Mouse (Mus musculus) skeletal muscle tissue, adult 2 months (tissue): ENCODE measurements at regions not wholly inside any gene's neighbourhood (a gene's known extent, or its start where the extent isn't known, plus 50 kb on each side); places are given as distances from the start of the nearest gene placed in this dataset.
A peak's percentile ranks its signal among the peaks of the same experiment; 100 is the strongest.

Source experiments
- DNase-seq: peaks from one replicate; pipeline ENCODE4 v3.0.0-alpha.2; 2012; ENCODE audit warnings: low read depth, low spot score

DNA sequence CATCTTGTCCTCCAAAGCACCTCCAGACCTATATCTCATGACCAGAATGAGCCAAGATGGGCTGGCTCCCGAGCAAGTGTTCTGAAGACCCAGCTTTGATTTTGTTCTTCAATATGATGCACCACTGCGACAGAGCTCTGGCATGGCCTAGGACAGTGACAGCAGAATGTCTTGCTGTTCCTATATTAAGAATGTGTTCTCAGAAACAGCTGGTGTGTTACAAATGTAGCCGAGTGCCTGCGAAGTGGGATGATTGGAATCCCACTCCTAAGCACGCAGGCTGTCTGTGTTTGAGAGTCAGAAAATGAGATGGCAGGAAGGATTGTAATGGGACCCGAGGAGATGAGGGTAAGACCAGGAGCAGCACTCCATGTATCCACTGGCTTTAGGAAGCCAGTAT is 355.1 kb upstream of the Smarca2 start:
- no peak for DNase-seq

DNA sequence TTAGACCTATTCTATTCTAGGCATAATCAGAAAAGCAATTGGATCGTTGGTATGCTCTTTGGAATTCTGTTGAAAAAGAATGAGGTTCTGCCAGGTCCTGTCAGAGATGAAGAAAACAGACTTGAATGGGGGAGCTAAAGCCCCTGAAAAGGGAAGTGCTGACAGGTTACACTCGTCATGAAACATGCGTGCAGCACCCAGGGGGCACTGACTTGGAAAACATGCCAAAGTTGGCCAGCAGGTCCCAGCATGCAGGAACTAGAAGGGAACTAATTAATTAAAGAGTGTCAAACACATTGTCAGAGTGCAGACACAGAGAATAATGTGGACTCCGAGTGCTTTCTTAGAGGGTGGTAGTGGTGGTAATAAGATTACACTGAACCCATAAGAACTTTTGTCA is 346.2 kb upstream of the Smarca2 start:
- no peak for DNase-seq

DNA sequence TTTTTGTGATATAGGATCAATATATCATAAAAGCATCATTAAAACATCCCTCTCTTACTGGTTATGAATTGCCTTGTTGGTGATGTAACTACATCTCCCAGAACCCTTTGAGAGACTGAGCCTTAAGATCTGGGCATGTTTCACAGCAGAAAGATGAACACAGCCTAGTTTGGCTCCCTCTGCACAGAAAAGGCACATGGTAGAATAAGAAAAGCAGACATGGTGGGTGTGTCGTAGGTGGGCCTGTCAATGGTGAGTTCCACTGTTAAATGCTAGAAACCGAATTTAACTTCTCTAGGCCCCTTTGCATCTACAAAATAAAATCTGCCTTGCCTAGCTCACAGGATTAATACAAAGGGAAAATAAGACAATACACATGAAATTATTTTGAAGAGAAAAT is 343.3 kb upstream of the Smarca2 start:
- no peak for DNase-seq

DNA sequence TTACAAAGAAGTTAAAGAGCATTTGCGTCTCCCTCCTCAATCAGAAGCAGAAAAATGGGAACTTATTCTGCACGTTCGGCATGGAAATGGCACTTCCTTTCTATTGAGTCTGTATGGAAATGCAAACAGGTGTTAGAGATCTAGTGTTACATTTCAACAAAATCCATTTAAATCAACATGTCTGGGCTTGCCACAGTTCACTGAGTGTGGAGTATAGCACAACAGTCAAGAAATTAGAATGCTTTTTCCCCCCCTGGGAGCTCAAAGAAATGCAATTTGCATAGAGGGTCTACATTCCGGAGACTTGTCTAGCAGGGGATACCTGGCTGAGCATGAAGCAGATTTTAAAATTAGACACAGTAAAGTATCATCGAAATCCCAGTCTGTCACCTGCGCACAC is 308.5 kb upstream of the Smarca2 start:
- no peak for DNase-seq

DNA sequence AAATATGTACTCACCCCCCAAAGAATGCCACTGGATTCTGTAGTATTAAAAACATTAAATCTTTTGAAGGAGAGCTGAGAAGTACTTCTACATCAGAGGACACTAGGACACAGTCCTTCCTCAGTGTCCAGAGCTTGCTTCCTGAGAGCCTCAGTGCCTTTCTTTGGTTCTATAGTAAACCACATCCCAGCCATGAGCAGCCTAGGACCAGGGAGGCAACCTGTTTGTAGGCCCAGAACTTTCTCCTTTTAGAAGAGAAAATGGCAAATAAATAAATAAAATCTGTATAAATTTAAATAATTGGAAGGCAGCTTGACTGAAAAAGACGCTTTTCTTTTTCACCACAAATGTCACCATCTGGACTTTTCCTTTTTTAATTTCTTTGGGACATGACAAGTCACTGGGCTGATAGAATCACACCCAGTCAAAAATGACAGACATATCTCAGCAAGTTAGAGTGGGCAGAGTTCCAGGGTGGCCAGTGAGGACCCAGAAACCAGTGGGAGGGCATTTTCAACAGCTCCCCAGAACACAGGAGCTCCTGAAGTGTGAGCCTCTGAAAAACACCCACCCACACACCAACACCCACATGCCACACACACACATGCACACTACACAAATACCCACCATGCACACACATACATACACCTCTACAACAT is 296.2 kb upstream of the Smarca2 start:
- no peak for DNase-seq

DNA sequence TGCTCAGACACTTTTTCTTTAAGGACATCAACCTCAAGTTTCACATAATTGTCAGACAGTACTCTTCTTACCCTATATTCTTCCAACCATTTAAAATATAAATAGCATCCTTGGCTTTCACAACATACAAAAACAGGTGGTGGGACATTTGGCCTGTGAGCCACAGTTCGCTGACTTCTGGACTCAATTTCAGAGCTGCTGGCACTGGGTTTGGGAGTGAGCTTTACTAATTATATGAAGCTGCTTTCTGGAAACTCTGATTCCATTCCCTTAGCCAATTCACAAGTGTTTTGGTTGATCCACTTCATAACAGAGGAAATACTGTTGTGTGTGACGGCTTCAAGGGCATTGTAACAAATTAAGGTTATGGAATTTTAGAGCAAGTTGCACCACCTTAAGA is 285.9 kb upstream of the Smarca2 start:
- no peak for DNase-seq

DNA sequence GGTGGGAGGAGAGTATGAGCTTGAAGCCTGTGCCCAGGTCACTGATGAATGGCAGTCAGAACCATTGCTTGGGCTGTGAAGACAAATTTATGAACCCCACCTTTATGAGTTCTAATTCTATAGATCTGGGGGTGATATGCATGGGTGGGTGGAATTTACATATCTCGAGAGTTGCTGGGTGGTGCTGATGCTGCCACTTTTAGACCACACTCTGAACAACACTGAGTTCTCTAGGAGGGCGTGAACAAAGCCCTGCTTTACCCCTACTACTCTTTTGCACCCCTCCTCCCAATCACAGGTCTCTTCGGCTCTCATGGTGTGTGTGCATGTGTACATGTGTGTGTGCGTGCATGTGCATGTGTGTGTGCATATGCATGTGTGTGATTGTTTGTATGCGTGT is 281.2 kb upstream of the Smarca2 start:
- no peak for DNase-seq

DNA sequence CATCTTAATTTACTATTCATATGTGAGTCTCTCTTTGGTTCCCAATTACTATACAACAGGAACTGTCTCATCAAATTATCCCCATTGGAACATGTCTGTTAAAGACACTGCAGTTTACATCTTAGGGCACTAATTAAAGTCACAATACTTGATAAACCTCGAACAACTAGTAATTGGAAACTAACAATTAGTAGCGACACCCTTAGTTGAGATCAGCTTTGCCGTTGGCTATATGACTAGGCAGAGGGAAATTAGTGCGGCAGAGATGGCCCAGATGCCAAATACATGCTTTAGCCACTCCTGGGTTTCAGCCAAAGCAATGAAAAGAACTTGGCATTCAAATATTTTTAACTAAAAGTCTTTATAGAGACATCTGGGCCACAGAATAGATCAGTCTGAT is 265.7 kb upstream of the Smarca2 start:
- no peak for DNase-seq

DNA sequence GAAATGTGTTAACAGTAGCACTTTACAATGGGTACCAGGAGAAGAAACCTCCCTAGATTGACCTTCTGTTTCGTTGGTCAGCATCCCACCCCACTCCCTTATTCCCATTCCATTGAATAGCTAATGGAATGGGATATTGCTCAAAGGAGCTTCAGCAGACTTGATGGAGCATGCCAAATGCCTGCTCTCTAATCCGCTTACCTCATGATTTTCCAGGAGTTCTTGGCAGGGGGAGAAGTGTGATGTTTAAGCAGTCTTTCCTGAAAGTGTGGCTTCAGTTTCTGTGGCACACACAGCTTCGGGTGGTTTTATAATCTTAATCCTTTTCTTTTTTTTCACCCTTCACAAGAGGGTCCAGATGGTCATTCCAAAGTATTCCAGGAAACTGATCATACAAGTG is 264.7 kb upstream of the Smarca2 start:
- DNase-seq, result no peak

DNA sequence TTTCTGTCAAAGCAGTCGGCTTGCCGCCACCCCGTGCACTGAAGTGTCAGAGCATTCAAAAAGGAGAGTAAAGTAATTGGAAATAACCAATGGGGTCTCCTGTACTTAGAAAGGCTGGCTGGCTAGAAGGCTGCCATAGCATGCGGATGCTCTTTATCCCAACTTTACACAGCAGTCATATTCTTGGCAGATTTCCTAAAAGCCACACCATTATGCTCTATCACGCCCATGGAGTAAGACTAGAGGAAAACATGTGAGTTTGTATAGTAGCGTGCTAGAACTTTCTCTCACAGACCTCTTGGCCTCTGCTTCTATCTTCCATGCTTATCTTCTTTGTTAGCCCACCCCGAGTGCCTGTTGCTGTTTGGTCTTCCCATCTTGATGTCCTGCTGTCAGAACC is 249.8 kb upstream of the Smarca2 start:
- no peak for DNase-seq

DNA sequence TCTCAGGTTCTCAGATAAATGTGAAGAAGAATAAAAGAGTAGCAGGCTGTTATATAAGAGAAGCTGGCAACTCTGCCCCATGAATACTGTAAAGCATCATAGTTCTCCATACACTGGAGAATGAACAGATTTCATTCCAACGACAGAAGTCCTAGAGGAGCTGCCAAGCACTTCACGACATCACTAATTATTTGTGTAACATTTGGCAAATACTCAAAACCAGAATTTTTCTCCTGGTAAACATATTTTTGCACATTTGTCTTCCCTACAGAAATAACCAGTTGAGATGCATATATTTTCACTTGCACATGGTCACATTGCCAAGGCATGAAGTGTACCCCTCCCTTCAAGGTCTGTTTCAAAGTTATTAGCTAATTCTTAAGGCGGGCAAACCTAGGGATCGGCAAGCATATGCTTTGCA is 220.9 kb upstream of the Smarca2 start:
- DNase-seq, result no peak

DNA sequence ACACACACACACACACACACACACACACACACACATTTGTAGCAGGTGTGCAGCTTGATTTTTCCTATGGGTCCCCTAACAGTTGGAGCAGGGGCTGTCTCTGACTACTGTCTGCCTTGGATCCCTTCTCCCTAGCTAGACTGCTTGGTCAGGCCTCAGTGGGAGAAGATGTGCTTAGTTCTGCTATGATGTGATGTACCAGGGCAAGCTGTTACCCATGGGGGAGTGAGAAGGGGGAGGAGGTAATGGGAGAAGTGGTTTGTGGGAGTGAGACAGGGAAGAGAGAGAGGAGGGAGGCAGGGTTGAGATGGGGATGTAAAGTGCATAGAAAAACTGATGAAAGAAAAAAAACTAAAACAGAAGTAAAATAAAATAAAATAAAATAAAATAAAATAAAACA is 218.8 kb upstream of the Smarca2 start:
- DNase-seq, result no peak

DNA sequence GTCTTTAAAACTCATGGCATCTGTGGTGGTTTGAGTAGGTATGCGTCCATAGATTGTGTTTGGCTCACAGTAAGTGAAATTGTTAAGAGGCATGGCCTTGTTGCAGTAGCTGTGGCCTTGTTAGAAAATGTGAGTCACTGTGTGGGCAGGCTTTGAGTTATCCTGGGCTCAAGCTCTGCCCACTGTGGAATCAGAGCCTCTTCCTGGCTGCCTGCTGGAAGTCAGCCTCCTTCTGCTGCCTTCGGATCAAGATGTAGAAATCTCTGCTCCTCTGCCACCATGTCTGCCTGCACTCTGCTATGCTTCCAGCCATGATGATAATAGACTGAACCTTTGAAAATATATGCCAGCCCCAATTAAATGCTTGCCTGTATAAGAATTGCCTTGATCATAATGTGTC is 192.2 kb upstream of the Smarca2 start:
- DNase-seq, result no peak

DNA sequence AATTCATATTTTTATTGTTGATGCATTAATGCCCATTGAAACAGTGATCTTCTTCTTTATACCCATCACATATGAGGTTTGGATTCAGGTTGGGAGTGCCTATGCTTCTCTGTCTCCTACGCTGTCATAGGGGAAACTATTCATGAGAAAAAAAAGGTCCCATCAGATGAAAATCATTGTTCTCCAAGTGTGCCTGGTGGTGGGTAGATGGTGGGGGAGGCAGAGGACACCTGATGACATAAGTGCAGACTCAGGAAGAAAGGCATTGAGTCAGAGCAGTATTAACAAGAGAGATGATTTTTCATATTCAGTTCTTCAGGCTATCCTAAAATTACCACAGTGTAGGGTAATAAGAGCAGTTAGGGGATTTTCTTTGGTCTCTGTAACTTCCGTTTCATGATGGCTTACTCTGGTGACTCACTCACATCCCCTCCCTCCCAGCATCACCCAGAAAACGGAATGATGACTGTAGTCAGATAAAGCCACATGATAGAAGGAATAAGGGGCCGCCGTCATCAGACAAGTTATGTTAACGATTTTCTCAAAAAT is 190.3 kb upstream of the Smarca2 start:
- no peak for DNase-seq

DNA sequence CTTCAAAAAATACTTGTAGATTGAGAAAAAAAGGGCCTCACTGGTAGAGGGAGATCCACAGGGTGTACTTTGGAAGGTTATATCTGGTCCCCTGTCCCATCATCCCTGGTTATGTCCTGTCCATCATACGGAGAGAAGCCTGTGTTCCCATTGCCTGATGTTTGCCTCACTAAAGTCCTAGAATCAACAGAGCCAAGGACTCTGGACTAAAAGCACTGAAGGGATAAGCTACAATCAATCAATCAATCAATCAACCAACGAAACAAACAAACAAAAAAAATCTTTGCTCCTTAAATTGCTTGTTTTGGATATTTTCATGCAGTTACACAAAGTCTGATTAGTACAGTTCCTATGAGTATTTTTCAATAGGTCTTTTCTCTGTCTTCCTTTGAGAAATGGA is 185.1 kb upstream of the Smarca2 start:
- DNase-seq, result no peak

DNA sequence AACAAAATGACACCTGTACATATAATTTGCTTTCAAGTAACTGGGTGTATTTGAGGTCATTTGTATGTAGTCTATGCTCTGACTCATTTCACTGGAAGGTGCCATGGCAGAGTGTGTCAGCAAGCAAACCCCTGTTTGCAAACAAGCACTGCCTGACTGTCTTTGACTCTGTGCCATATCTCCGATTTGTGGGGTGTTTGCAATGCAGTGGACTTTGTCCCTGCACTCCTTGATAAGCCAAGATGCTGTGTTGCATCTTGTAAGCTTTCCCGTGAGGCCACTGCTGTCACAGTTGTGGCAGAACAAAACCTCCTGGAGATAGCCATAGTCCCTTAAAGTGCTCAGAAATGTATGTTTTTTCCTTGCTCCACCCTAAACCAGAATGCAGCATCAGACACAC is 165.7 kb upstream of the Smarca2 start:
- no peak for DNase-seq

DNA sequence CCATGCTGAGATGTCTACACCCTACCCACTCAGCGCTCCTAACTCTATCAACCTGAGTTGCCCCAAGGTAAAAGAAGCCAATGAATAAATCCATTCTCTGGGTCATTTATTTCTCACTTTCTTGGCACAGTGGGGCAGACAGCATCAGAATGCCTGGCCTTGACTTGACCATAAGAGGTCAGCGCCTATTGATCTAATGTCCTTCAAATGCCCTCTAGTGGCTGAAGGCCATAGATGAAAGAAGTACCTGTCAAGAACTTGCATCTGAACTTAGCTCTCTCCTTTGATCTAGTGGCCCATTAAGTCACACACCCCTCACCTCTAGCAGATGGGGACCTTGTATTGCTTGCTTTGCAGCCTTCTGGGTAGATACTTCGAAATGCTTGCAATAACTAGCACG is 159.5 kb upstream of the Smarca2 start:
- DNase-seq, result no peak

DNA sequence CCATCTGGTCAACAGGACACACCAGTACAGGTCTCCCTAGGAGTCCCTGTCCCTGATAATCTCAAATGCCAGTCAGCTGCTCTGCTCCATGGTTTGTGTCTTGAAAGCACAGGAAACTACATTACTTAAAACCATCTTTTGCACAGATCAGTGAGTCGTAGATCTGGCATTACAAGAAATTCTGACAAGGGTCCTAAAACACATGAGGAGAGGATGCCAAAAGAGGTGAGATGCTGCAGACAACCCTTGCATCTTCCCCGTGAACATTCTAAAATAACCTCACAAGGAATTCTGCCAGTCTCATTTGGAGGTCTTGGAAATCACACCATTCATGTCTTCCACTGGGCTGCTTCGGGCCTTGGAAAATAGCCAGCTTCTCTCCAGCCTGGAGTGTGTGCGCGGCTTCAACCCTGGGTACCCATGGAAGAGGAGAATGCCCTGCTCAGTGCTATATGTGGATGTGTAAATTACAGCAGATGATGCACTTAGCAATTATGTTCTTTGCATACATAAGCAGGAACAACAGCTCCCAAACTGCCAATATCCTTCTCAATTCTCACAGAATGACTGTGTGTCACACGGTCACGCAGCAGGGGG is 157.3 kb upstream of the Smarca2 start:
- DNase-seq, result no peak

DNA sequence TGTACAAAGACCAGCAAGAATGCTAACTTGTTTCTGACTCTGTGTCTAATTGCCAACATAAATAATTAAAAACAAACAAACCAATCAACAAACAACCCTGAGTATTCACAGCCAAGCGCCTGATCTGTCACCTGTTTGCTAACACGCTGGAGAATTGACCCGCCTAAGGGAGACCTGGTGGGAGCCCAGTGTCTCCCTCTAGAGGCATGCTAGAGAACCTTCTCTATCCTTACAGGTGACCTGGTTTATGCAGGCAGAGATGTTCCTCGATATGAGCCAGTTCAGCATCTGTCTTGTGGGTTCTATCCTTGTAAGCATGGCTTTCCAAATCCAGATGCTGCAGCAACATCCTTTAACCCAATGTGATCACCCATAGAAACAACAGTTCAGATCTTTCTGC is 143.1 kb upstream of the Smarca2 start:
- no peak for DNase-seq

DNA sequence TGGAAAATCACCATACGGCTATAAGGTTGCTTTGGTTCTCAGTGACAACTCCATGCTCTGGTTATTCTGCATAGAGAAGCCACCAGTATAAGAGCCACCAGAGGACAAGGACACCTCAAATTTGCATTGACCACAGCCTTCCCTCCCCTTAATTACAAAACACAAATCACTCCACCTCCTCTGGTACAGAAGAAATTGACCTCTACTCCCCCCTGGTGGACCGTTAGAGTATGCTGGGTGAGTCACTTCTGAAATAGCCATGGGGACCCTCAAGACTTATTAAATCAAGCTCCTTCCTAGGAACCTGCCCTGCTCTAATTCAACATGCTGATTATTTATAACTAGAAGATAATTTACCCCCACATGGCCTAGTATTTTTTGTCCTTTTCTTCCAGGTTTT is 139.6 kb upstream of the Smarca2 start:
- DNase-seq, result no peak

DNA sequence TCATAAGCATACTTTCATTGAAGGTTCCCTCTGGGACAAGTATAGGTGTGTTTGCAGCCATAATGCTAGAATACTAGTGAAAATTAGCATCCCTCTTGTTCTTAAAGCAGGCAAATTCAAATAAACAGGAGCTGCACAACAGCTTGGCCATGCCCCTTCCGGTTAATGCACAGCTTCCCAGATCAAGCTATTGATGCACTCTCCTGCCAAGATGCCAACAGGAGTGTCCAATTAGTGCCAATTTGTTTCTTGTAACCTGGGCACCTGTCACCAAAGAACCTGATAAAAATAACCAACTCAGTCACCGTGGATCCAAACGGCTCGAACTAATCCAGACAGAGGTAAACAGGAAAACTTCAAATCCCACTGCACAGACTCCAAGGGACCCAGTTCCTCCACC is 138.6 kb upstream of the Smarca2 start:
- DNase-seq, result no peak

DNA sequence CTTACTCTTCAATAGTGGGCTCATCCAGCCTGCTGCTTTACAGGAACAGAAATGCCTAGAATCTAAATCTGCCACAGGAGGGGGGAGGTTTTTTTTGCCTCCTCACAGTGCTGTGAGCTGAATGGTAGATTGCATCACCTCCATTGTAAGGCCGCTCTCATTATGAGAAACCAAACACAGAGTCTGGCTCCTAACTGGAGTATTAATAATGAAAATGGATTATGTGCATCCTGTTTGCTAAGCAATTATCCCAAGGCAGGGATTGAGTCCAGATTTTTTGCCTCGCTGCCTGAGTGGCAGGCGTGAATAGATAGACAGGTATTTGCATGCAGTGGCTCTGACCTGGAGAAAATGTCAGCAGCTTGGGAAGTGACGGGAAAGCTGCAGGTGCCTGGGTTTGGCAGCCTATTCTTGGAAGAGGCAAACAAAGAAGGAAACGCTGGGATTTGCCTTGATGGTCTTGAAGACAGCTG is 137.6 kb upstream of the Smarca2 start:
- no peak for DNase-seq

DNA sequence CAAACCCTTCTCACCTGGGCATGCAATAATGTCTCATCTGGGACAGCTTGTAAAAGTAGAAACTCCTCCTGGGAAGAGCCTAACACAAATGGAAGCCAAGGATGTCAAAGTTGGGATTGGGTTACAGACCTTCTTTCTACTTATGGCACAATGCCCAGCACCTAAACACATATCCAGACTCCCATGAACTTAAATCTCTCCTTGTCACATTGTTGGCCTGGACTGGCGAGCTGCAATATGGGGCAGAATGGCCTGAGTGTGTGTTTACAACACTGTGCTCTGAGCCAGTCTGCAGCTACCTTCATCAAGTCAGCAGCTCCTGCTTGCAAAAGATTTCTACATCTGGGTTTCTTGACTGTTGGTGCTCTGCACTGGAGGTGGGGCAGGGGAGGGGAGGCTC is 132.2 kb upstream of the Smarca2 start:
- peak; percentile 26 for DNase-seq

DNA sequence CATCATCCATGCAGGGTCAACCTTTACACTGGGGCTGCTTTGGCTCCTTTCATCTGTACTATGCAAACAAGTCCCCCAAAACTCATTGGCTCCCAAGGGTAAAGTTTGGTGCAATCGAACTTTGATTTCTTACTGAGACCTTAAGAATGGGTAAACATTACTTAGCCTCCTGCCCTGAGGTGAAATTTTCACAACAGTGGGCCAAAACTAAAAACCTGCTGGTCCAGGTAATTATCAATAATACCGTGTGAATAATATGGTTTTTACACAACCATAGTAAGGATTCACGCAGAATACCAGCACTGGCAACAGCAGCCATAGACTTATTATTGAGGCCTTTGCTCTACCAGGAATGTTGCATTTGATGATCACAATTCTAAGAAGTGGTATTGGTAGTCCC is 131.6 kb upstream of the Smarca2 start:
- no peak for DNase-seq
